Mouse (Mus musculus) urinary bladder, postnatal 36 days (tissue): Measurements from ENCODE around the gene Tiprl.

ENCODE experiments used
- DNase-seq, 2 experiments: peaks; one replicate each; pipeline ENCODE4 v3.0.0; 2022; ENCODE audit warnings: low spot score in 2 of 2, mixed read lengths in 1 of 2

Tiprl gene

DNA sequence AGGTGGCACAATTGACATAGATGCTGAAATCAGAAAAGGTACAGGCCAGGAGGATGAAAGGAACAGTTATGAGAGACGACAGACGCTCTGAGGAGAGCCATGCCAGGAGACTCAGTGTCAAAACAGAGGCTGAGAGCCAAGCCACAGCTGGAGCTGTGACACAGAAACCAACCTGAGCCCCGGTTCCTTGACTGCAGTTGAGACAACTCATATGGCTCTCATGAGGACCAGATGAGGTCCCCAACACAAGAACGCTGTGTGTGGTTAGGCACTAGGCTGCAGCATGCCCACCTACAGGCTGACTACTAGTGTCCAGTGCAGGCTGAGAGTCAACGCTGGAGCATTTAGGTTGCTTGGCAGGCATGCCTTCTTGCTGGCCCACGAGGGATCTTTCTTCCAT, 58.7 kb downstream of the Tiprl start:
- DNase-seq: no peak

DNA sequence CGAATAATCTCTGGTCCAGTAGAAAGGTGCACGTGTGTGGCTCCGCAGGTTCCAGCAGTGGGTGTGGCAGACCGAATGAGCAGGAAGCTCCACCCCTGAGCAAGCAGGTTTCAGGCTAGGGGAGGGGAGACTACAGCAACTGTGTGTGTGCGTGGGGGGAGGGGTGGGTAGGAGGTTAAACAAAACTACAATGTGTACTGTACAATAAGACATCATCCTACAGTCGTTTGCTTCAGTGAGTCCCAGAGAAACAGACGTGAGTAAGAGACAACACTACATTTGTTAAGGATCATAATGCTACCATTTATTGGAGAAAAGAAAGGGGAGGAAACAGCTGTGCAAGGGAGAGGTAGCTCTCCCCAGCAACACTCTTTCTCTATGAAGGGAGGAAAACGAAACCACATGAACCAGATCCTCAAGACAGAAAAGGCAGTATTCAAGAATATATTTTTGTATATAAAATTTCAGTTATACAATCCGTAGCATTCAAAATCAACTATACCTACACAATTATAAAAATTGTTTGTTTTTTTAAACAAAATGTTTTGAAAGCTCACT, 62.7 kb downstream of the Tiprl start:
- no peak for DNase-seq

DNA sequence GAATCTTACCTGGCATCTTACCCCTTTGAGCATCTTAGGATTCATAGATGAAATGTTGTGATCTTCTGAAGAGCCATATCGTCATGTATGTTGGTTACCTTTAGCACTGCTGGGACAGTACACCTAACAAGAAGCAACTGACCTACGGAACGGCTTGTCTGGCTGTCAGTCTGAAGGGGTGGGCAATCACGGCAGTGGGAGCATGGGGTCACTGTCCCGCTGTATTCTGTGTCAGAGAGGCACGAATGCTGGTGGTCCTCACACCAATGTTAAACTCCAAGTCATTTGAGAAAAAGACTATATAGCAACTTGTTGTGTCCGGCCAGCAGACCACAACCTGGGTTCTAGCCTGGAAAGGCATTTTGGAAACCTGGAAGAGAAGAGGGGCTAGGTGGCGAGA, 65.5 kb downstream of the Tiprl start:
- DNase-seq: no peak

- no peak for DNase-seq
Measured at GRCm38 (mm10) chr1:165170157-165170556, 66.6 kb downstream of the Tiprl start.

GRCm38 (mm10) chr1:165169462-165169861, 67.3 kb downstream of the Tiprl start:
- no peak for DNase-seq

GRCm38 (mm10) chr1:165164920-165165319, 71.9 kb downstream of the Tiprl start:
- DNase-seq: no peak
